Mouse (Mus musculus) lung, postnatal 10 days (tissue): ENCODE measurements around the gene Gm10272.
"Not testable (repeated sequence)": the region's sequence is repeated elsewhere in the genome, so short reads cannot be mapped to it uniquely, and the experiment has no call there.

Source experiments
- DNase-seq: peaks from one replicate; pipeline ENCODE4 v3.0.0; 2021

The Gm10272 gene

DNA sequence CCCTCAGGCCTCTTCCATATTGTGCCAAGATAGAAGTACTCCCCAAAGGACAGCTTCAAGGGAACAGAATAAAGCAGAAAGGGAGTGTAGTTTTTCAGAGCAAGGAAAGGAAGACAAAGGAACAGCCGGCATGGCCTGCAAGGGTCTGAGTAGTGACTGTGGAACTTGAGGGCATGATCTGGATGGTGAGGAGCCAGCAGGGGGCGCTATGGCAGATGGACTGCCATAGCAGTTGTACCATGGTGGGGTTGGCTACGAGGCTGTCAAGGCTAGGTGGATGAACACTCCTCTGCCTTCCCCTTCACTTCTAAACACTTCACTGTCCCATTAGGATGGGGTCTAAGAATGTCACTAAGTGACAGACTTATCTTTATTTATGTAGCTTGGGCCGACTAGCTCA is 22.8 kb downstream of the Gm10272 start:
- DNase-seq = no peak

DNA sequence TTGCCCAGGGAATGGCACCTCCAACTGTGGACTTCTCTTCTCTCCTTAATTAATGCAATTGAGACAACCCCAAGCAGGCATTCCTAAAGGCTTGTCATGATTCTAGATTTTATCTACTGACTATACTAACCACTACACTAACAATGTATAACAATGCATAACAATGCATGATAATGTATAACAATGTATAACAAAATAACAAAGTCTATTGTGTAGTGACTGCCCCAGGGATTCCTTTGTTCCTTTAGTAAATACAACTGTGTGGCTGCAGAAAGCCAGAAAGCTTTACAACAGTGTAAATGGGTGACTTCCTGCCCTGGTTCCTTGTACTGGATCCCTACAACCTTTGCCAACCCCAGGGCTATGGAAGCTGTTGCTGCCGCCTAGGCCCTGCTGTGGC is 29.5 kb downstream of the Gm10272 start:
- DNase-seq = no peak

DNA sequence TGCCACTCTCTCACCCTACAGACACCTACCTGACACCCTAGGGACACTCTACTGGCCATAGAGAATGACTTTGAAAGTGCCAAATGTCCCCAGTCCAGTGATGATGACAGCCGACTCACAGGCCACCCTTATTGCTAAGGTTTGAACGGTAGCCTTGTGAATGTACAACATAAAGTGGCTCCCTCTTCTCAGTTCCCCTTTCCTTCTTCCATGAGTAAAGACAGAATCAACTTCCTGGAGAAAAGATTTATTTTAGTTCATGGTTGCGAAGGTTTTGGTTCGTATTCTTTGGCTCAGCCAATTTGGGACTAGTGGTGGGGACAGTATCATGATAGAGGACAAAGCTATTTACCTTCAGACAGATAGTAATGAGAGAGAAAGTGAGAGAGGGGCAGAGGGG is 32.5 kb downstream of the Gm10272 start:
- DNase-seq = no peak

DNA sequence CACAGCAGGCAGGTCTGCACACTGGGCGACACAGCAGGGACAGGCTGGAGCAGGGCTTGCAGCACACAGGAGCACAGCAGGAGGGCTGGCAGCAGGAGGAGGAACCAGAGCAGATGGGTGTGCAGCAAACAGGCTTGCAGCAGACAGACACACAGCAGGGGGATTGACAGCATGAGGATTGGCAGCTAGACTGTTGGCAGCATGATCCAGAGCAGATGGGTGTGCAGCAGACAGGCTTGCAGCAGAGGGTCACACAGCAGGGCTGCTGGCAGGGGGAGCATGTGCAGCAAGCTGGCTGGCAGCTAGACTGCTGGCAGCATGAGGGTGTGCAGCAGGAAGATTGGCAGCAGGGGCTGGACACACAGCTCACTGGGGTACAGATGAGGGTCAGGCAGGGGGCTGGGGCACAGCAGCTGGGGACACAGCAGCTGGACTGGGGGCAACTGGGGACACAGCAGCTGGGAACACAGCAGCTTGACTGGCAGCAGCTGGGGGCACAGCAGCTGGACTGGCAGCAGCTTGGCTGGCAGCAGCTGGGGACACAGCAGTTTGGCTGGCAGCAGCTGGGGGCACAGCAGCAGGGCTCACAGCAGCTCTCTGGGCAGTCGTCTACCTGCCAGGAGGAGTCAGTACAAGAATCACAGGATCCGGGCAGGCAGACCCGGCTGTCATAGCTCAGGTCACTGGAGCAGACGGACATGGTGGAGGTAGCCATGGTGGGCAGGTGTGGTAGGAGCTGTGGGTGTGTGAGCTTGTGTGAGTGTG is 35.7 kb downstream of the Gm10272 start, which contains the start of gene Gm18596:
Gene Gm18596, minus strand, starts transcription at position 715 of the 765 bp plus-strand sequence.
- not testable (repeated sequence) for DNase-seq

DNA sequence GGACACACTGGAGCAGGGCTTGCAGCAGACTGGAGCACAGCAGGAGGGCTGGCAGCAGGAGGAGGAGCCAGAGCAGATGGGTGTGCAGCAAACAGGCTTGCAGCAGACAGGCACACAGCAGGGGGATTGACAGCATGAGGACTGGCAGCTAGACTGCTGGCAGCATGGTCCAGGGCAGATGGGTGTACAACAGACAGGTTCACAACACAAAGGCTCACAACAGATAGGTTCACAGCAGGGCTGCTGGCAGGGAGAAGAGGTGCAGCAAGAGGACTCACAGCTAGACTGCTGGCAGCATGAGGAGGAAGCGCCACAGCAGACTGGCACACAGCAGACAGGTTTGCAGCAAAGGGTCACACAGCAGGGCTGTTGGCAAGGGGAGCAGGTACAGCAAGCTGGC is 44.3 kb downstream of the Gm10272 start:
- DNase-seq = not testable (repeated sequence)

DNA sequence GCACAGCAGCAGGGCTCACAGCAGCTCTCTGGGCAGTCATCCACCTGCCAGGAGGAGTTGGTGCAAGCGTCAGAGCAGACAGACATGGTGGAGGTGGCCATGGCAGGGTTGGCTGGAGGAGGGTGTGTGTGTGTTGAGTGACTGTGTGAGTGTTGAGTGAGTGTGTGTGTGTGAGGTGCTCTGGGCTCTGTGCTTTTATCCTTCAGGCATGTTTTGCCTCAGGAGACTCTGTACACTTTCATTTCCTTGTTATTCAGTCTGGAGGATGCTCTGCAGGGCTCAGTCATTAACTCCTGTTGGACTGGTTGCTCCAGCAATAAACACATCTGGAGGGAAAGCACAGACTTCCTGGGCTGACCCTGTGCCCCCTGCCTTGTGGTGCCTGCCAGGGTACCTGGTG is 44.8 kb downstream of the Gm10272 start, which contains the start of gene Gm9736:
Gene Gm9736, minus strand, starts transcription at position 101 of the 400 bp plus-strand sequence.
- not testable (repeated sequence) for DNase-seq

DNA sequence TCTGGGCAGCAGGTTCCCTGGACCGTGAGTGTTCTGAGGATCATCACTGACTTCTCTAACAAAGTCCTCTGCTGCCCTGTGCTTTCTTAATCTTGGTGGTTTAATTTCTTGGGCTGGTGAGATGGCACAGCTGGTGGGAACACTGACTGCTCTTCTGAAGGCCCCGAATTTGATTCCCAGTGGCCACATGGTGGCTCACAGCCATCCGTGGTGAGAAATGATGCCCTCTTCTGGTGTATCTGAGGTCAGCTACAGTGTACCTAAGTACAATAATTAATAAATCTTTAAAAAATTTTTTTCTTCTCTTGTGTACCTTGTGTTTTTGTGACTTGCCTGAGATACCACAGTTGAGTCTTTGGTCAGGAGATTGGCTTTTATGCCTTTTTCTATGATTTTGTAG is 45.9 kb downstream of the Gm10272 start:
- DNase-seq = not testable (repeated sequence)

DNA sequence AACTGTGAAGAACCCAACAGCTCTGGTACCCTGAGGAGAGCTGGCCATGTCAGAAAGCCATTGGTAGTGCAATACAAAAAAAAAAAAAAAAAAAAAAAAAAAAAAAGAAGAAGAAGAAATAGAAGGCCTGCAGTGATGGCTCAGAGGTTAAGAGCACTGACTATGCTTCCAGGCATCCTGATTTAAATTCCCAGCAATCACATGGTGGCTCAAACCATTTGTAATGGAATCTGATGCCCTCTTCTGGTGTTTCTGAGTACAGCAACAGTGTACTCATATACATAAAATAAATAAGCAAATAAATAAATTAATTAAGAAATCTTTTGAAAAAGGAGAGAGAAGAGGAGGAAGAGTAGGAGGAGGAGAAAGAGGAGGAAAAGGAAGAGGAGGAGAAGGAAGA is 47.0 kb downstream of the Gm10272 start:
- no peak for DNase-seq
